Mouse (Mus musculus): ENCODE measurements at regions not wholly inside any gene's neighbourhood (a gene's known extent, or its start where the extent isn't known, plus 50 kb on each side); places are given as distances from the start of the nearest gene placed in this dataset.

- Histone ChIP-seq H3K27me3 (replicated peaks) (no peaks in the 10 kb centered on the region), H3K4me2 (replicated peaks) (no peak overlapping the region), H3K27ac (no peak overlapping the region), H3K36me3 (no peaks in the 10 kb centered on the region), H3K9ac (no peak overlapping the region), H3K9me3 (no peaks in the 10 kb centered on the region), H3K4me1 (no peaks in the 10 kb centered on the region), H3K4me3 (no peak overlapping the region)
- WGBS, result 80% methylated on average over 6 of the region's 6 CpGs
- ATAC-seq (ENCODE audit: low FRiP score, low read depth), result no peak
Observed at GRCm38 (mm10) chr14:47863701-47864100, 215.5 kb downstream of the Ktn1 start.

GRCm38 (mm10) chr14:47867017-47867416 is 218.8 kb downstream of the Ktn1 start:
- no peaks in the 10 kb centered on the region for H3K27me3 ChIP-seq (replicated peaks)
- H3K9ac ChIP-seq, result no peak overlapping the region
- WGBS, result 84% methylated on average over 2 of the region's 2 CpGs
- no peaks in the 10 kb centered on the region for H3K4me1 ChIP-seq
- H3K4me2 ChIP-seq (replicated peaks), result no peak overlapping the region
- no peak overlapping the region for H3K27ac ChIP-seq
- H3K36me3 ChIP-seq, result no peaks in the 10 kb centered on the region
- H3K9me3 ChIP-seq, result no peaks in the 10 kb centered on the region
- no peak overlapping the region for H3K4me3 ChIP-seq
- no peak for ATAC-seq (ENCODE audit: low FRiP score, low read depth)

GRCm38 (mm10) chr14:47868258-47868780 is 220.1 kb downstream of the Ktn1 start:
- WGBS, result 84% methylated on average over 3 of the region's 3 CpGs
- Histone ChIP-seq H3K27ac (no peak overlapping the region), H3K4me3 (no peak overlapping the region), H3K9me3 (no peaks in the 10 kb centered on the region), H3K36me3 (no peaks in the 10 kb centered on the region), H3K4me2 (replicated peaks) (no peak overlapping the region), H3K9ac (no peak overlapping the region), H3K27me3 (replicated peaks) (no peaks in the 10 kb centered on the region), H3K4me1 (no peaks in the 10 kb centered on the region)
- ATAC-seq (ENCODE audit: low FRiP score, low read depth), result no peak

GRCm38 (mm10) chr14:47876585-47876984 is 228.3 kb downstream of the Ktn1 start:
- Histone ChIP-seq H3K4me2 (replicated peaks) (no peak overlapping the region), H3K27me3 (replicated peaks) (no peaks in the 10 kb centered on the region), H3K9me3 (no peaks in the 10 kb centered on the region), H3K27ac (no peak overlapping the region), H3K9ac (no peak overlapping the region), H3K36me3 (no peaks in the 10 kb centered on the region), H3K4me3 (no peak overlapping the region), H3K4me1 (no peaks in the 10 kb centered on the region)
- 80% methylated on average over 5 of the region's 5 CpGs for WGBS
- ATAC-seq (ENCODE audit: low FRiP score, low read depth), result no peak

GRCm38 (mm10) chr14:47877167-47877566 is 228.9 kb downstream of the Ktn1 start:
- no peak overlapping the region for H3K4me2 ChIP-seq (replicated peaks)
- ATAC-seq (ENCODE audit: low FRiP score, low read depth), result no peak
- 86% methylated on average over 3 of the region's 3 CpGs for WGBS
- no peaks in the 10 kb centered on the region for H3K36me3 ChIP-seq
- no peak overlapping the region for H3K9ac ChIP-seq
- H3K4me3 ChIP-seq, result no peak overlapping the region
- H3K27ac ChIP-seq, result no peak overlapping the region
- no peaks in the 10 kb centered on the region for H3K9me3 ChIP-seq
- no peaks in the 10 kb centered on the region for H3K4me1 ChIP-seq
- H3K27me3 ChIP-seq (replicated peaks), result no peaks in the 10 kb centered on the region

- WGBS, result 92% methylated on average over 5 of the region's 5 CpGs
- Histone ChIP-seq H3K4me2 (replicated peaks) (no peak overlapping the region), H3K4me3 (no peak overlapping the region), H3K27me3 (replicated peaks) (no peaks in the 10 kb centered on the region), H3K27ac (no peak overlapping the region), H3K36me3 (no peaks in the 10 kb centered on the region), H3K4me1 (no peaks in the 10 kb centered on the region), H3K9me3 (no peaks in the 10 kb centered on the region), H3K9ac (no peak overlapping the region)
- ATAC-seq (ENCODE audit: low FRiP score, low read depth), result no peak
Observed at GRCm38 (mm10) chr14:47877771-47878443, 229.7 kb downstream of the Ktn1 start.

- H3K4me1 ChIP-seq, result peaks cover 5% of the 10 kb centered on the region; the same call in 1 of the 2 replicates
- no peak overlapping the region for H3K9ac ChIP-seq
- 88% methylated on average over 3 of the region's 3 CpGs for WGBS
- H3K36me3 ChIP-seq, result no peaks in the 10 kb centered on the region
- no peak overlapping the region for H3K4me2 ChIP-seq (replicated peaks)
- no peak for ATAC-seq (ENCODE audit: low FRiP score, low read depth)
- no peak overlapping the region for H3K4me3 ChIP-seq
- H3K9me3 ChIP-seq, result no peaks in the 10 kb centered on the region
- H3K27ac ChIP-seq, result no peak overlapping the region
- no peaks in the 10 kb centered on the region for H3K27me3 ChIP-seq (replicated peaks)
Observed at GRCm38 (mm10) chr14:47885326-47885725, 235.3 kb upstream of the Peli2 start.

- 61% methylated on average over 9 of the region's 9 CpGs for WGBS
- Histone ChIP-seq H3K27me3 (replicated peaks) (no peaks in the 10 kb centered on the region), H3K4me2 (replicated peaks) (no peak overlapping the region)
Observed at GRCm38 (mm10) chr14:47890251-47891198, 230.1 kb upstream of the Peli2 start.

GRCm38 (mm10) chr14:47896581-47896980 is 224.0 kb upstream of the Peli2 start:
- H3K4me1 ChIP-seq, result no peaks in the 10 kb centered on the region
- H3K4me2 ChIP-seq (replicated peaks), result no peak overlapping the region
- H3K27ac ChIP-seq, result no peak overlapping the region
- H3K9me3 ChIP-seq, result no peaks in the 10 kb centered on the region
- no peak overlapping the region for H3K4me3 ChIP-seq
- no peaks in the 10 kb centered on the region for H3K27me3 ChIP-seq (replicated peaks)
- no peaks in the 10 kb centered on the region for H3K36me3 ChIP-seq
- WGBS, result 87% methylated on average over 3 of the region's 3 CpGs
- ATAC-seq (ENCODE audit: low FRiP score, low read depth), result no peak
- no peak overlapping the region for H3K9ac ChIP-seq

More at GRCm38 (mm10) chr14:47890251-47891198, 230.1 kb upstream of the Peli2 start:
- no peak for ATAC-seq (ENCODE audit: low FRiP score, low read depth)
- Histone ChIP-seq H3K4me3 (no peak overlapping the region), H3K9ac (no peak overlapping the region), H3K36me3 (no peaks in the 10 kb centered on the region), H3K9me3 (no peaks in the 10 kb centered on the region), H3K4me1 (peaks cover 7% of the 10 kb centered on the region; the same call in 1 of the 2 replicates), H3K27ac (no peak overlapping the region)

GRCm38 (mm10) chr14:47897907-47898530 is 222.6 kb upstream of the Peli2 start:
- H3K4me3 ChIP-seq, result no peak overlapping the region

GRCm38 (mm10) chr14:47898605-47899004 is 222.0 kb upstream of the Peli2 start:
- Histone ChIP-seq H3K36me3 (no peaks in the 10 kb centered on the region), H3K9me3 (no peaks in the 10 kb centered on the region), H3K4me1 (no peaks in the 10 kb centered on the region), H3K27ac (no peak overlapping the region), H3K4me2 (replicated peaks) (no peak overlapping the region), H3K4me3 (no peak overlapping the region), H3K27me3 (replicated peaks) (no peaks in the 10 kb centered on the region), H3K9ac (no peak overlapping the region)
- ATAC-seq (ENCODE audit: low FRiP score, low read depth), result no peak
- 85% methylated on average over 4 of the region's 4 CpGs for WGBS

More at GRCm38 (mm10) chr14:47897907-47898530, 222.6 kb upstream of the Peli2 start:
- no peak overlapping the region for H3K27ac ChIP-seq
- H3K9me3 ChIP-seq, result no peaks in the 10 kb centered on the region
- no peak overlapping the region for H3K9ac ChIP-seq
- H3K27me3 ChIP-seq (replicated peaks), result no peaks in the 10 kb centered on the region
- no peaks in the 10 kb centered on the region for H3K4me1 ChIP-seq
- H3K4me2 ChIP-seq (replicated peaks), result no peak overlapping the region
- 89% methylated on average over 5 of the region's 5 CpGs for WGBS
- no peak for ATAC-seq (ENCODE audit: low FRiP score, low read depth)
- H3K36me3 ChIP-seq, result no peaks in the 10 kb centered on the region

- ATAC-seq (ENCODE audit: low FRiP score, low read depth), result no peak
- Histone ChIP-seq H3K27ac (no peak overlapping the region), H3K36me3 (no peaks in the 10 kb centered on the region), H3K4me3 (no peak overlapping the region), H3K27me3 (replicated peaks) (no peaks in the 10 kb centered on the region), H3K4me2 (replicated peaks) (no peak overlapping the region), H3K4me1 (no peaks in the 10 kb centered on the region), H3K9ac (no peak overlapping the region), H3K9me3 (no peaks in the 10 kb centered on the region)
Observed at GRCm38 (mm10) chr14:47905334-47905733, 215.3 kb upstream of the Peli2 start.

Data from neural tube, embryonic 12.5 days (tissue).